Comparison of ENCODE assay signal across 7 mouse cellular contexts in genomic region chr6:86438272-86439118, GRCm38 (mm10). TPM values are rescaled to one million over a fixed set of nuclear protein-coding genes. Genes with fewer than 3 reads are reported as not detected.
DNase-seq lines count a peak whose midpoint lies in the region; ATAC-seq lines count a peak whose summit lies in the region.

Gene C87436, plus strand, starts transcription at chr6:86438374.

- H3K36me3 ChIP-seq in intestine, embryonic 15.5 days: peaks cover 15% of the 10 kb centered on the region
- H3K36me3 ChIP-seq in midbrain, embryonic 10.5 days: peaks cover 51% of the 10 kb centered on the region

- H3K27me3 ChIP-seq in intestine, embryonic 15.5 days (replicated peaks): no peaks in the 10 kb centered on the region
- H3K27me3 ChIP-seq in midbrain, embryonic 10.5 days (ENCODE audit: low read depth, poor library complexity, severe bottlenecking): no peaks in the 10 kb centered on the region

- H3K27ac ChIP-seq in intestine, embryonic 15.5 days: peak within 1 kb of the TSS; percentile 95
- H3K27ac ChIP-seq in midbrain, embryonic 10.5 days (replicated peaks): peak within 1 kb of the TSS; percentile 95

- peak within 1 kb of the TSS; percentile 71 for H3K9ac ChIP-seq in intestine, embryonic 15.5 days

- peak within 1 kb of the TSS; percentile 65 for H3K4me2 ChIP-seq in intestine, embryonic 15.5 days (replicated peaks)

- H3K4me3 ChIP-seq in intestine, embryonic 15.5 days (replicated peaks): peak within 1 kb of the TSS; percentile 71
- H3K4me3 ChIP-seq in midbrain, embryonic 10.5 days: peak within 1 kb of the TSS; percentile 75

- intact Hi-C loops in gastrocnemius, postnatal 36 days (cut with DNase I): no loop called here
- intact Hi-C loops in left cerebral cortex, postnatal 25 days (cut with DNase I): loop anchor here (1.0 kb wide), 1 partner anchor 34 kb away; no protein-coding TSS in a partner anchor

- under 1% methylated on average over 59 of the region's 59 CpGs for WGBS in intestine, embryonic 15.5 days
- under 1% methylated on average over 59 of the region's 59 CpGs for WGBS in midbrain, embryonic 10.5 days

- peak; percentile 97 for DNase-seq in adrenal gland, adult 2 months
- DNase-seq in embryo, embryonic 11.5 days (ENCODE audit: low read depth, low spot score): peak; percentile 90
- peak; percentile 87 to 96 for DNase-seq in gastrocnemius, postnatal 36 days
- DNase-seq in left cerebral cortex, postnatal 25 days (ENCODE audit: low spot score in 2 of 2): peak; percentile 97 to 98
- peak; percentile 96 for DNase-seq in midbrain, embryonic 10.5 days (ENCODE audit: low spot score)
- DNase-seq in right cerebral cortex, postnatal 4 days: peak; percentile 89

- H3K4me1 ChIP-seq in intestine, embryonic 15.5 days (replicated peaks): 0 out of 2 replicates have a peak, but pooled peaks cover 4% of the 10 kb centered on the region
- peaks cover 16% of the 10 kb centered on the region for H3K4me1 ChIP-seq in midbrain, embryonic 10.5 days

- ATAC-seq in intestine, embryonic 15.5 days: peak; percentile 97

- H3K9me3 ChIP-seq in intestine, embryonic 15.5 days: no peaks in the 10 kb centered on the region
- H3K9me3 ChIP-seq in midbrain, embryonic 10.5 days (replicated peaks): no peaks in the 10 kb centered on the region

RNA-seq across cellular contexts. Expression of gene C87436, which starts in this region (rescaled TPM):
- total RNA-seq in adrenal gland, adult 2 months (2021): 10 to 100 TPM; 18.4 to 22.3 TPM
- 7.3 and 8.7 TPM in 2 replicates for polyA plus RNA-seq in adrenal gland, adult 2 months (2012; rRNA removed)
- 1 to 10 TPM; 6.1 to 7.8 TPM for total RNA-seq in gastrocnemius, postnatal 36 days (2021)
- polyA plus RNA-seq in intestine, embryonic 15.5 days (2015; fragmentation: Nextera tagmentation; extraction: Ambion mirVana): 20.4 and 22.4 TPM in 2 replicates
- total RNA-seq in left cerebral cortex, postnatal 25 days (2021): 10 to 100 TPM; 19.2 to 19.5 TPM
- polyA plus RNA-seq in midbrain, embryonic 10.5 days (2016; fragmentation: Nextera tagmentation; extraction: Ambion mirVana): 22.8 and 24.8 TPM in 2 replicates

Comparison
In these comparisons a context has a peak if more than half of its experiments do, and no peak if none do; other contexts are left out.
1. Peak in every context shown above with its lines: DNase-seq, ATAC-seq, H3K4me3 ChIP-seq and H3K27ac ChIP-seq.